Mouse (Mus musculus): ENCODE data around the gene Zp3.

DNA sequence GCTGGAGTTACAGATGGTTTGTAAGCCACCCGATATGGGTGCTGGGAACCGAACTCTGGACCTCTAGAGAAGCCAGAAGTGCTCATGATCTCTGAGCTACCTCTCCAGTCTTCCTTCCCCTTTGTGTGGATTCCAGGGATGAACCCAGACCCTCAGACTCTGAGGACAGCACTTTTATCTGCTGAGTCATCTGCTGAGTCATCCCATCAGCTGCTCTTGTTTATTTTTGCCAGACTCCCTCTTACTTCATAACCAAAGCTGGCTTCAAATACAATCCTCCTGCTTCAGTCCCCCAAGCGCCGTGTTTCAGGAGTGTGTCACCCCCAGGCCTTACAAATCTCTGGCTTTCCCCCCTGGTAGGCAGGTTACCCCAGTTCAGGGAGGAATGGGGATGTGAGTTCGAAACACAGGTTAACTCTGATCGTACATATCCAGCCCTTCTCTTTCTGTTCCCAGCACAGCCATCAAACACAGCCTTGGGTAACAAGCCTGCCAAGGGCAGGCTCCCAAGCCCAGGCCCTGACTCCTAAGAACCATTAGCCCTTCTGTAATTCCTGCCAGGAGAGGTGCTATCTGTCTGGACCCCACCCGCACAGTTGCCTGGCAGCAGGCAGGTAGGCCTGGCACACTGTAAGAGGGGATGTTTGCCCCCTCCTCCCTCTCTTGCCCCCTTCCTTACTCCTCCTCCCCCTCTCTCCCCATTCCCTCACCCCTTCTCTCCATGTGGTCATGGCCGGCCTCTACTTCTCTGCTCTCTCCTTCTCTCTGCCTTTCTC is 3.8 kb upstream of the Zp3 start:
- TF ChIP-seq CTCF (IDR thresholded peaks at IDR 0.05; ENCODE audit: low read depth) (no peak), EP300 (IDR thresholded peaks at IDR 0.05; ENCODE audit: low read depth) (no peak)

Measured in liver, embryonic 14.5 days (tissue).